Mouse (Mus musculus): ENCODE data around the gene Tcl1b1. TPM values are rescaled to one million over a fixed set of nuclear protein-coding genes. Genes with fewer than 3 reads are reported as not detected.
A peak's percentile ranks its signal among the peaks of the same experiment; 100 is the strongest.
"Not testable (repeated sequence)": the region's sequence is repeated elsewhere in the genome, so short reads cannot be mapped to it uniquely, and the experiment has no call there.

The Tcl1b1 gene
- total RNA-seq (2021) = not detected
- long read RNA-seq, experiment 1 = 0 reads
- long read RNA-seq, experiment 2 = 0 reads

GRCm38 (mm10) chr12:105159390-105159789 lies at the start of gene Tcl1b1:
Gene Tcl1b1 (plus strand): TSS chr12:105159690.
- DNase-seq (ENCODE audit: low spot score in 2 of 2) = no peak

- DNase-seq (ENCODE audit: low spot score in 2 of 2) = peak in 1 of 2 experiments; percentile 24
These were observed 49.7 kb upstream of the Tcl1b1 start for GRCm38 (mm10) chr12:105109812-105110211.

GRCm38 (mm10) chr12:105112321-105112988 lies 47.0 kb upstream of the Tcl1b1 start:
- peak in 1 of 2 experiments; percentile 15 for DNase-seq (ENCODE audit: low spot score in 2 of 2)

GRCm38 (mm10) chr12:105116648-105117047 lies 42.8 kb upstream of the Tcl1b1 start:
- DNase-seq (ENCODE audit: low spot score in 2 of 2) = no peak

GRCm38 (mm10) chr12:105125362-105125761 lies 34.1 kb upstream of the Tcl1b1 start:
- DNase-seq (ENCODE audit: low spot score in 2 of 2) = no peak

GRCm38 (mm10) chr12:105126516-105126915 lies 33.0 kb upstream of the Tcl1b1 start:
- no peak for DNase-seq (ENCODE audit: low spot score in 2 of 2)

- no peak for DNase-seq (ENCODE audit: low spot score in 2 of 2)
These were observed 31.9 kb upstream of the Tcl1b1 start for GRCm38 (mm10) chr12:105127607-105128006.

- DNase-seq (ENCODE audit: low spot score in 2 of 2) = not testable (repeated sequence)
These were observed 29.8 kb upstream of the Tcl1b1 start for GRCm38 (mm10) chr12:105129494-105130205.

- DNase-seq (ENCODE audit: low spot score in 2 of 2) = not testable (repeated sequence)
These were observed 25.3 kb upstream of the Tcl1b1 start for GRCm38 (mm10) chr12:105134167-105134566.

- not testable (repeated sequence) for DNase-seq (ENCODE audit: low spot score in 2 of 2)
These were observed 24.7 kb upstream of the Tcl1b1 start for GRCm38 (mm10) chr12:105134826-105135225.

- not testable (repeated sequence) for DNase-seq (ENCODE audit: low spot score in 2 of 2)
These were observed 21.8 kb upstream of the Tcl1b1 start for GRCm38 (mm10) chr12:105137729-105138128.

GRCm38 (mm10) chr12:105143096-105143495 lies 16.4 kb upstream of the Tcl1b1 start:
- no peak for DNase-seq (ENCODE audit: low spot score in 2 of 2)

- DNase-seq (ENCODE audit: low spot score in 2 of 2) = not testable (repeated sequence)
These were observed 14.6 kb upstream of the Tcl1b1 start for GRCm38 (mm10) chr12:105144928-105145327.

GRCm38 (mm10) chr12:105145714-105146113 lies 13.8 kb upstream of the Tcl1b1 start, which contains the start of gene Tcl1b2:
Gene Tcl1b2 (plus strand): TSS chr12:105146014.
- DNase-seq (ENCODE audit: low spot score in 2 of 2) = no peak

- DNase-seq (ENCODE audit: low spot score in 2 of 2) = not testable (repeated sequence)
These were observed 4.2 kb upstream of the Tcl1b1 start for GRCm38 (mm10) chr12:105155286-105155685.

- DNase-seq (ENCODE audit: low spot score in 2 of 2) = no peak
These were observed 648 bp upstream of the Tcl1b1 start for GRCm38 (mm10) chr12:105158842-105159241.

GRCm38 (mm10) chr12:105166734-105167133 lies 7.2 kb downstream of the Tcl1b1 start:
- DNase-seq (ENCODE audit: low spot score in 2 of 2) = no peak

- no peak for DNase-seq (ENCODE audit: low spot score in 2 of 2)
These were observed 13.9 kb downstream of the Tcl1b1 start for GRCm38 (mm10) chr12:105173366-105173765.

- peak; percentile 75 to 77 for DNase-seq (ENCODE audit: low spot score in 2 of 2)
These were observed 14.8 kb downstream of the Tcl1b1 start for GRCm38 (mm10) chr12:105174318-105174717.

GRCm38 (mm10) chr12:105176044-105176443 lies 16.6 kb downstream of the Tcl1b1 start, which contains the start of gene Tcl1b5:
Gene Tcl1b5 (plus strand): TSS chr12:105176344.
- DNase-seq (ENCODE audit: low spot score in 2 of 2) = not testable (repeated sequence)

GRCm38 (mm10) chr12:105181040-105181644 lies 21.7 kb downstream of the Tcl1b1 start:
- DNase-seq (ENCODE audit: low spot score in 2 of 2) = not testable (repeated sequence)

GRCm38 (mm10) chr12:105188980-105189379 lies 29.5 kb downstream of the Tcl1b1 start:
- peak in 1 of 2 experiments; percentile 20 for DNase-seq (ENCODE audit: low spot score in 2 of 2)
